Mouse (Mus musculus) liver, embryonic 15.5 days (tissue): ENCODE results near the gene Zmynd8. TPM values are rescaled to one million over a fixed set of nuclear protein-coding genes. Genes with fewer than 3 reads are reported as not detected.
A peak's percentile ranks its signal among the peaks of the same experiment; 100 is the strongest.

Experiments
- ATAC-seq: fragments of 200-750 bp; cut with Nextera tagmentation; 2 replicates; pipeline ENCODE4 v1.8.0; 2017; ENCODE audit warnings: moderate number of reproducible peaks, mild to moderate bottlenecking, moderate library complexity; ENCODE audit not compliant: insufficient read depth
- H3K27ac ChIP-seq: fragments of 300-500 bp; sonication (generic); replicated peaks from 2 replicates; pipeline ENCODE4 v1.5.1; 2015; ENCODE audit warnings: mild to moderate bottlenecking, inconsistent platforms
- H3K27me3 ChIP-seq: fragments of 300-500 bp; sonication (generic); 2 replicates; pipeline ENCODE4 v1.6.1; 2015; ENCODE audit warnings: mild to moderate bottlenecking, inconsistent platforms
- H3K36me3 ChIP-seq: fragments of 300-500 bp; sonication (generic); replicated peaks from 2 replicates; pipeline ENCODE4 v1.6.1; 2015; ENCODE audit warnings: moderate library complexity, mild to moderate bottlenecking, inconsistent platforms
- H3K4me1 ChIP-seq: fragments of 300-500 bp; sonication (generic); replicated peaks from 2 replicates; pipeline ENCODE4 v1.6.1; 2015; ENCODE audit warnings: inconsistent platforms
- H3K4me2 ChIP-seq: fragments of 300-500 bp; sonication (generic); 2 replicates; pipeline ENCODE4 v1.6.1; 2015; ENCODE audit warnings: moderate library complexity, mild to moderate bottlenecking, inconsistent platforms
- H3K4me3 ChIP-seq: fragments of 300-500 bp; sonication (generic); replicated peaks from 2 replicates; pipeline ENCODE4 v1.5.1; 2015; ENCODE audit warnings: mild to moderate bottlenecking, inconsistent platforms
- H3K9ac ChIP-seq: fragments of 300-500 bp; sonication (generic); 2 replicates; pipeline ENCODE4 v1.6.1; 2015; ENCODE audit warnings: moderate library complexity, mild to moderate bottlenecking, inconsistent platforms
- H3K9me3 ChIP-seq: fragments of 300-500 bp; sonication (generic); replicated peaks from 2 replicates; pipeline ENCODE4 v1.6.1; 2016; ENCODE audit warnings: inconsistent platforms
- WGBS: fragments of 180-500 bp; shearing (Covaris S2); methylation state at CpG from one replicate; pipeline ENCODE4 v1.1.7; 2015; ENCODE audit warnings: mixed read lengths; ENCODE audit not compliant: insufficient replicate concordance; 5-methylcytosine and 5-hydroxymethylcytosine counted together
- polyA plus RNA-seq: library from polyadenylated mRNA; unstranded; fragments of >200 nt; fragmentation: Nextera tagmentation; extraction: Ambion mirVana; gene quantifications from 2 replicates; pipeline ENCODE4 v1.2.1, GENCODE M21; 2015

Gene Zmynd8
- polyA plus RNA-seq, 1 experiment from 2014 or later, result 24.6 TPM

DNA sequence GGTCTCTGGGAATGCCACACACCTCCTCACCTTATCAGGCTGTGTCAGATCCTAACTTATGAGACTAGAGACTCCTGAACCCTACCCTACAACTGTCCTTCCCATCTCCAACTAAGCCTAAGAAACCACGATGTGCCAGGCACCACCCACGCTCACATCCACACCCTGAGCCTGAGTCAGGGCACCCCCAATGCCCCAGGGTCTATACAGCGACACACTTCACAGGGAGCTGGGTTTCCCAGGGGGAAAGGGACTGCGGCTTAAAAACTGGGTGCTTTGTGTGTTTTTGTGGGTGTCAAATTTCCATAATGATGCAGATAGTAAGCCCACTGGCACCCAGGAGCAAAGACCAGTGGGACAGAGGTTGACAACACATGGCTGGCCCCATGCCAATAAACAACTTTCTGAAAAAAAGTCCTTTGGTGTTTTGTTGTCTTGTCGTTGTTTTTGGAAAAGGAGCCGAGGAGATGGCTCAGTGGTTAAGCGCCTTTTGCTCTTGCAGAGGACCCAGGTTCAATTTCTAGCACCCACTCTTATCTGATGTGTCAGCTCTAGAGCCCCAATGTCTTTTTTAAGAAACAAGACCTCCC, 42.1 kb downstream of the Zmynd8 start:
- H3K36me3 ChIP-seq, result peaks cover 36% of the 10 kb centered on the region
- no peak overlapping the region for H3K4me3 ChIP-seq
- H3K4me1 ChIP-seq, result peaks cover 92% of the 10 kb centered on the region
- no peaks in the 10 kb centered on the region for H3K27me3 ChIP-seq
- 62% methylated on average over 7 of the region's 7 CpGs for WGBS
- no peak overlapping the region for H3K9ac ChIP-seq
- peak overlapping the region; percentile 85 for H3K27ac ChIP-seq
- no peak for ATAC-seq
- no peaks in the 10 kb centered on the region for H3K9me3 ChIP-seq
- H3K4me2 ChIP-seq, result no peak overlapping the region

DNA sequence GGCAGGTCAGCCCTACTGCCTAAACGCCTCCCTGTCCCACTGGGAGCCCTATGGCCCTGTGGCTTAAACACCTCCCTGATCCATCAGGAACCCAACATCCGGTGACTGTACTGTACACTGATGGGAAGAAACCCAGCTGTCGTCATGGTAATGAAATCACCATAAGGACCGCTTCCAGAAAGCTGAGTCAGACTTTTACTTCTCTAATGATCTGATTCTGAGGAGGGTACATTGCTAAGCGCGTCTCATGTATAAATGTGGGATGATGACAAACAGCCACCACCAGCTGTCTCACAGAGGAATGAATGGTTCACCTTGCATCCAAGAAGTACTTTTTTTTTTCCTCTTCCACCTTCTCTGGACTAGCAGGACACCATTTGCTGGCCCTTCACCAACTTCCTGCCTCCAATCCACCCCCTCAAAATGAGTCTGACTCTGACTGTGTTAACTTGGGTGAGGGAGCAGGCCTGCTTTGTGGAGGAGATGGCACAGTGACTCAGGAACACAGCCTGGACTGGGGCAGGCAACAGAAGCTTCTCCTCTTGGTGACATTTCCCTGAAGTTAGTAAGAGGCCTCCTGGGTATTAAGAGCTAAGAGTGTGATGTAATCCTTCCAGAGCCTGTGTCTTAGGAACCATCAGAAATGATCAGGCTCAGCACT, 43.0 kb downstream of the Zmynd8 start:
- Histone ChIP-seq H3K4me2 (no peak overlapping the region), H3K9ac (no peak overlapping the region), H3K27me3 (no peaks in the 10 kb centered on the region), H3K36me3 (peaks cover 37% of the 10 kb centered on the region), H3K9me3 (no peaks in the 10 kb centered on the region), H3K4me1 (peaks cover 95% of the 10 kb centered on the region), H3K4me3 (no peak overlapping the region), H3K27ac (peak overlapping the region; percentile 85)
- WGBS, result 75% methylated on average over 6 of the region's 6 CpGs
- no peak for ATAC-seq

- Histone ChIP-seq H3K27ac (0 out of 2 replicates have a peak overlapping the region, but pooled peaks have one; percentile 34), H3K4me1 (peaks cover 84% of the 10 kb centered on the region), H3K4me3 (no peak overlapping the region), H3K9ac (no peak overlapping the region), H3K36me3 (peaks cover 50% of the 10 kb centered on the region), H3K9me3 (no peaks in the 10 kb centered on the region), H3K27me3 (no peaks in the 10 kb centered on the region), H3K4me2 (no peak overlapping the region; the same call in 1 of the 2 replicates)
- WGBS, result 48% methylated on average over 16 of the region's 16 CpGs
- no peak for ATAC-seq
Observed at GRCm38 (mm10) chr2:165854207-165854968, 44.4 kb downstream of the Zmynd8 start.

DNA sequence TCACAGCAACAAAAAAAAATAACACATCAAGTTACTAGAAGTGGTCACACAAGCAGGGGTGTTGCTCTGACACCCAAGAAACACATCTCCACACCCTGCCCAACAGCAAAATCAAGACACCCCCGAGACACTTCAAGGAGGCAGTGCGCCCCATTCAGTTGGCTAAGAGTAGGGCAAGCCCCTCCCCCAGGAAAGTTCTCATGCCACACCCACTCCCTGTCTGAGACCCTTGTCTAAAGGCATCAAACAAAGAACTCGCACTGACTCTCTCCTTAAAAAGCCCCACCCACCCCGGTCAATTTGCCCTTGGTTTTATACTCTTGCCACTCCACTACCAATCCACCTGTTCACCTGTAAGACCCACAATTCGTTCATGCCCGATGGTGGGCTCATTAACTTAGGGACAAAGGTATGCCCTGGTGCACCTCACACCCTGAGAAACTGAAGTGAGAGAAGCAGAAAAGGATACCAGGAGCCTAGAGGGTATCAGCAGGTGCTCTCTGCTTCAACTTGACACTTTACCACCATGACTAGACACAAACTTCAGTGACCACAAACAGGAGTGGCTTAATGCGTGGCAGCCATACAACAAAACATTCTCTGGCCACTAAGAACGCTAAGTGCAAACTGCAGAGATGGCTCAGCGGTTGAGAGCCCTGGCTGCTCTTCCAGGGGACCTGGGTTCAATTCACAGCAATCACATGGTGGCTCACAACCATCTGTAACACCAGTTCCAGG, 45.8 kb downstream of the Zmynd8 start:
- peaks cover 71% of the 10 kb centered on the region for H3K4me1 ChIP-seq
- H3K4me3 ChIP-seq, result no peak overlapping the region
- H3K27me3 ChIP-seq, result no peaks in the 10 kb centered on the region
- no peaks in the 10 kb centered on the region for H3K9me3 ChIP-seq
- peaks cover 64% of the 10 kb centered on the region for H3K36me3 ChIP-seq
- WGBS, result 55% methylated on average over 9 of the region's 9 CpGs
- H3K27ac ChIP-seq, result 0 out of 2 replicates have a peak overlapping the region, but pooled peaks have one; percentile 29
- H3K4me2 ChIP-seq, result no peak overlapping the region
- no peak for ATAC-seq
- no peak overlapping the region for H3K9ac ChIP-seq

DNA sequence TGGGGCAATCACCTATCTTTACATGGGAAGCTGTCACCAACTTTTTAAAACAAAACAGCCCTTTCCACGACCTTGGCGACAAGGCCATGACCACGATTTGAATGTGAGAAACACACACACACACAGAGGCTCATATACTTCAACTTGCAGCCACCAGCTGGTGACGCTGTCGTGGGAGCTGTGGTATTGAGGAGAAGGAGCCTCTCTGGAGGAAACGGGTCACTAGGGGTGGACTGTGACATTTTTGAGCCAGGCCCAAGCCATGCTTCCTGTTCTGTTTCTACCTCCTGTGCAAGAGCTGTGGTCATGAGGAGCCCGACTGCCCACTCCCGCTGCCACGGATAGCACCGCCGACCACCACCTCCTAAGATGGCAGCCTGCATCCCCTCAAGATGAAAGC, 46.4 kb downstream of the Zmynd8 start:
- H3K9me3 ChIP-seq, result no peaks in the 10 kb centered on the region
- no peak overlapping the region for H3K9ac ChIP-seq
- ATAC-seq, result no peak
- H3K4me2 ChIP-seq, result no peak overlapping the region
- H3K36me3 ChIP-seq, result peaks cover 64% of the 10 kb centered on the region
- H3K27ac ChIP-seq, result peak overlapping the region; percentile 20; the same call in 1 of the 2 replicates
- WGBS, result 52% methylated on average over 11 of the region's 11 CpGs
- H3K27me3 ChIP-seq, result no peaks in the 10 kb centered on the region
- peaks cover 65% of the 10 kb centered on the region for H3K4me1 ChIP-seq
- H3K4me3 ChIP-seq, result no peak overlapping the region

DNA sequence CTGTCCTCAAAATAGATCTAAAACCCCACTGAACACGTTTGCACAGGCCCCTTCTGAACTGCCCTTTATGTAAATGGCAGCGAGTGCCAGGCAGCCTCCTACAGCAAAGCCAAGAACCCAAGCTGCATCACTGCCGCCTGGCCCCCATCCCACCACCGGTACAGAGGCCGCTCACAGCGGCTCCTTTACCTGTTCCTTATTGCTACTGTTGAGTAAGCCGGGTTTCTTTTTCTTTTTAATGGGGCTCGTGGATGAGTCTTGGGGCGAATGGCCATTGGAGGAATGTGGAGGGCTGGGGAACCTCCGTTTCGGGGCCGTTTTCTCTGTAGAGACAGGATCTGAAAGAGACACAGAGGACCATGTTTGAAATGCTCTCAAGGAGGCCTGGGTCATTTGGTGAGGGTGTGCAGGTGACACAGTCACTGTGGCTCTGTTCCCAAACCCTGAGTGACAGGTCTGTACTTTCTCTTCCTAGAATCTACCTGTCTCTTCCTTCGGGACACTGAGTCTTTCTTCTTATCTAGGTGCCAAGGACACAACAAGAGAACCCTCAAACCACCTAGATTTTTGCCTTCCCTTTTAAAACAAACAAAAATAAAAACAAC, 46.9 kb downstream of the Zmynd8 start:
- no peak for ATAC-seq
- no peak overlapping the region for H3K4me3 ChIP-seq
- WGBS, result 89% methylated on average over 13 of the region's 13 CpGs

DNA sequence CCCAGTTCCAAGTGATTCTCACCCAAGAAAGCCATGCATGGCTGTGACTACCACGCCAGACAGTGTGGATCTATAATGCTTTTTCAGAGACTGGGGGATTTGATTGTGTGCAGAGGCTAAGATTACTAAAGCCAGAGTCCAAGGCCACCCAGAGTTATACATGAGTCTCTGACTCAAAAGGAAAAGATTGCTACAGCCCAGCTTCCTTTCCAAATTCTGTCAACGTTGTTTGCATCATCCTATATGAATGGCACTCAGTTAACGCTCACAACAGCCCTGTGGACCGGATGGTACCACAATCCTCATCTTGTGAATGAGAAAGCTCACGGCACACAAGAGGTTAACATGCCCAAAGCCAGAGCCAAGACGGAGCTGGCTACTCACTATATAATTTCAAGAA, 48.0 kb downstream of the Zmynd8 start:
- H3K9ac ChIP-seq, result no peak overlapping the region
- no peaks in the 10 kb centered on the region for H3K9me3 ChIP-seq
- H3K27ac ChIP-seq, result no peak overlapping the region
- no peaks in the 10 kb centered on the region for H3K27me3 ChIP-seq
- H3K4me2 ChIP-seq, result no peak overlapping the region
- peaks cover 48% of the 10 kb centered on the region for H3K4me1 ChIP-seq
- H3K4me3 ChIP-seq, result no peak overlapping the region
- ATAC-seq, result no peak
- 84% methylated on average over 6 of the region's 6 CpGs for WGBS
- peaks cover 80% of the 10 kb centered on the region for H3K36me3 ChIP-seq

More for the DNA sequence above, 46.9 kb downstream of the Zmynd8 start:
- Histone ChIP-seq H3K4me2 (no peak overlapping the region), H3K9ac (no peak overlapping the region), H3K27ac (no peak overlapping the region), H3K27me3 (no peaks in the 10 kb centered on the region), H3K4me1 (peaks cover 59% of the 10 kb centered on the region), H3K9me3 (no peaks in the 10 kb centered on the region), H3K36me3 (peaks cover 69% of the 10 kb centered on the region)

DNA sequence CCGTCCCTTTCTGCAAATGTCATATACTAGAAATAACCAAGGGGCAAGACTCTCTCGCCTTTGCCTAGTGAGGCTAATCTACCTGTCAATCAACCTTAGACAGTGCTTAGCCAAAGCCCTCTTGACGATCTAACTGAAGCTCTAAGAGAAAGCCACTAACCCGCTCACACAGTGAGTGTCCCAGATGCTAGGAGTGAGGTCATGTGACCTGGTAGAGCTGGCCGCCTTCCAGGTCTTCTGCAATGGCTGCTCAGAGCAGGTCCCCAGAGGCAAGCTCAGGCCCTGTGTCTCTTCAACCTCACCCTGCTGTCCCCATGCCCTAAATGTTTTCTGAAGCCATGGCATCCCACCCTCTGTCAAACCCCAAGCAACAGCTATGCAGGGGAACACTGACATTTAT, 49.7 kb downstream of the Zmynd8 start:
- WGBS, result 54% methylated on average over 5 of the region's 5 CpGs
- H3K27me3 ChIP-seq, result no peaks in the 10 kb centered on the region
- no peak overlapping the region for H3K27ac ChIP-seq
- H3K9me3 ChIP-seq, result no peaks in the 10 kb centered on the region
- ATAC-seq, result peak; percentile 51; the same call in 1 of the 2 replicates
- H3K9ac ChIP-seq, result no peak overlapping the region
- peaks cover 31% of the 10 kb centered on the region for H3K4me1 ChIP-seq
- peaks cover 94% of the 10 kb centered on the region for H3K36me3 ChIP-seq
- H3K4me3 ChIP-seq, result no peak overlapping the region
- H3K4me2 ChIP-seq, result no peak overlapping the region

DNA sequence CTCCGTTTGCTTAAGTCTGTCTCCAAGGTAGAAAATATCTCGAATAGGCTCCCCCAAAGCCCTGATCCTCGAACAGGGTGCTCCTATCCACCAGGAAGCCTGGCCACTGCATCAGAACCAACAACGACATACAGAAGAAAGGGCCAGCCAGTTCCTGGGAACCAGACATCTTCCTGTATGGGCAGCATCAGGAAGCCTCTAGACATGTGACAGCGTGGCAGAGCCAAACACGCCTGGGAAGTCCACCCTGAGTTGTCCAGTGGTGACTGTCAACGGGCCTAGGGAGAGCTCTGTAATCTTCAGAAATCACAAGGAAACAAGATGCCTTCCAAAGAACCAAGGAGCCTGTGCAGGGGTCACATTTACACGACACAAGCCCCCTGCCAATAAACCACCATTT, 52.0 kb downstream of the Zmynd8 start:
- 79% methylated on average over 8 of the region's 8 CpGs for WGBS

GRCm38 (mm10) chr2:165845490-165845889, 53.3 kb downstream of the Zmynd8 start:
- Histone ChIP-seq H3K27ac (no peak overlapping the region), H3K4me1 (no peaks in the 10 kb centered on the region; the same call in none of the 2 replicates), H3K36me3 (peaks cover 100% of the 10 kb centered on the region), H3K4me3 (no peak overlapping the region), H3K9ac (no peak overlapping the region), H3K27me3 (no peaks in the 10 kb centered on the region), H3K4me2 (no peak overlapping the region), H3K9me3 (no peaks in the 10 kb centered on the region)
- WGBS, result 91% methylated on average over 22 of the region's 22 CpGs
- no peak for ATAC-seq

More for the DNA sequence above, 52.0 kb downstream of the Zmynd8 start:
- Histone ChIP-seq H3K4me2 (no peak overlapping the region), H3K4me3 (no peak overlapping the region), H3K9me3 (no peaks in the 10 kb centered on the region), H3K27ac (no peak overlapping the region), H3K36me3 (peaks cover 100% of the 10 kb centered on the region), H3K27me3 (no peaks in the 10 kb centered on the region), H3K4me1 (peaks cover 8% of the 10 kb centered on the region), H3K9ac (no peak overlapping the region)
- no peak for ATAC-seq
